Mouse (Mus musculus): Measurements from ENCODE around the gene Aco1.

Aco1 gene

DNA sequence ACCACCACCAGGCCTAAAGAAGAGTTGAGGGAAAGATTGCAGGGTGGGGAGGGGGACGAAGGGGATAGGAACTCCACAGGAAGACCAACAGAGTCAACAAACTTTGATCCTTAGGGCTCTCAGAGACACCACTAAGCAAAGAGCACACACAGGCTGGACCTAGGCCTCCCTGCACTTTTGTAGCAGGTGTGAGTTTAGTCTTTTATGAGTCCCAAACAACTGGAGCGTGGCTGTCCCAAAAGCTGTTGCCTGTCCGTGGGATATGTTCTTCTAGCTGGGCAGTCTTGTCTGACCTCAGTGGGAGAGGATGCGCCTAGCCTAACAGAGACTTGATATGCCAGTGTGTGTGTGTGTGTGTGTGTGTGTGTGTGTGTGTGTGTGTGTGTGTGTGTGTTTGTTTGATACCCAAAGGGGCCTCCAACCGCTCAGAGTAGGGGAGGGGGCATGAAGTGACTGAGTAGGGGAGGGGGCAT lies 97.4 kb downstream of the Aco1 start:
- in situ Hi-C loops (cut with MboI; ENCODE audit: unreplicated experiment in 2 of 2), result loop anchor here (5.0 kb wide), 1 partner anchor 37 kb away; the partner anchor contains the start of gene Ndufb6 (in 2 of the 2)

DNA sequence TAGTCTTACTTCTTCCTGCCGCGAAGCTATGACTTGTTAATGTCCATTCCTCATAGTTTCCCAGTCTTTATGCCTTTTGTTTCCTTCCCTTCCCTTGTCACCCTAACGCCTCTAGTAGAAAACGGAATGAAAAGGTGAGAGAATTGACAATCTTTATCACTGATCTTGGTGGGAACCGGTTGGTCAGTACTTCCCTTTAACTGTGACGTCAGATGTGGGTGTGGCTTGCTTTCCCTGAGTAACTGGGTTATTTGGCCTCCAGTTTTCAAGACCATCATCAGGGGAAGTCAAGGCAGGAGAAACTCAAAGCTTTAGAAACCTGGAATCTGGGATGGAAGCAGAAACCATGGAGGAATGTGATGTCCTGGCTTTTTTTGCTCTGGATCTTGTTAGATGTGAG lies 99.0 kb downstream of the Aco1 start:
- in situ Hi-C loops (cut with MboI; ENCODE audit: unreplicated experiment in 2 of 2), result loop anchor here (5.0 kb wide), 1 partner anchor 35 kb away; the partner anchor contains the start of gene Ndufb6 (in 2 of the 2)

DNA sequence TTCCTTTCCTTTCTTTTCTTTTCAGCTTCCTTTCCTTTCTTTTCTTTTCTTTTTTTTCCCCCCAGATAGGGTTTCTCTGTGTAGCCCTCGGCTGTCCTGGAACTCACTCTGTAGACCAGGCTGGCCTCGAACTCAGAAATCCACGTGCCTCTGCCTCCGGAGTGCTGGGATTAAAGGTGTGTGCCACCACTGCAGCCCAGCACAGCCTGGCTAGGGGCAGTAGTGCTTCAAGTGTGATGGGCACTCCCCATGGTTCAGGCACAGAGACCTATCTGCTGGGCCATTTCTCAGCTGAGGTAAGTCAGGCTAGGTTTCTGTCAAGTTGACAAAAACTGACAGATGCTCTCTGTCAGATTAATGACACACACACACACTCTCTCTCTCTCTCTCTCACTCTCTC lies 100.1 kb downstream of the Aco1 start:
- in situ Hi-C loops (cut with MboI; ENCODE audit: unreplicated experiment in 2 of 2), result loop anchor here (5.0 kb wide), 1 partner anchor 34 kb away; the partner anchor contains the start of gene Ndufb6 (in 2 of the 2)

DNA sequence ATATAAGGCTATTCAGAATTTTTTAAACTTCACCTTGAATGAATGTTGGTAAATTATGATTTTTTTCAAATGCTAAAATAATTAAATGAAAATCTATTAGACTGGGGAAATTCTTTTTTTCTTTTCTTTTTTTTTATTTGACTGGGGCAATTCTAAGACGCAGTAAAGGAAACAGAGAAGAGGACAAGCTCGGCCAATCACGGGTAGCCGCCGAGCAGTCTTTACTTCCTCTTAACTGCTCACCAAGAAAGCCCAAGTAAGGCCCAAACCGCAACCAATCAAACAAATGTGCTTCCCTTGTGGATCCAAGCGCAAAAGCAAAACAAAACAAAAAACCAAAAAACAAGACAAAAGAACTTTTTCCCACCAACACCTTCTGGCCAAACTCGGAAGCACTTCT lies 101.2 kb downstream of the Aco1 start:
- in situ Hi-C loops (cut with MboI; ENCODE audit: unreplicated experiment in 2 of 2), result loop anchor here (5.0 kb wide), 1 partner anchor 33 kb away; the partner anchor contains the start of gene Ndufb6 (in 2 of the 2)
